Mouse (Mus musculus) urinary bladder, postnatal 25 days (tissue): Measurements from ENCODE around the gene Sp2.

Source experiments
- DNase-seq: peaks from one replicate; pipeline ENCODE4 v3.0.0; 2022; ENCODE audit warnings: low spot score

Sp2 gene

DNA sequence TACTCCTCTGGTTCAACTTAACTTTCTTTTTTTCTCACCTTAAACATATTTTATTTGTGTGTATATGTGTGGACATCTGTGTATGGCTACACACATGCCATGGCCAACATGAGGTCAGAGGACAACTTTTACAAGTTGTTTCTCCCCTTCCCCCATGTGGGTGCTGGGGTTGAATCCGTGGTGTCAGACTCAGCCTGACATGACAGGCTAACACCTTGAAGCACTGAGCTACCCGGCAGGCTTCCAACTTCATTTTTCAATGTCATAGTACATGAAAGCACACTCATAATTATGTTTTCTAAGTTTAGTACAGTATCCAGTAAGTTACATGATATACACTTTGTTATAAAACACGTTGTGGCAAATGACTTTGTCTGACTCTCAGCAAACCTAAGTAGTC is 12.4 kb downstream of the Sp2 start:
- DNase-seq, result no peak

DNA sequence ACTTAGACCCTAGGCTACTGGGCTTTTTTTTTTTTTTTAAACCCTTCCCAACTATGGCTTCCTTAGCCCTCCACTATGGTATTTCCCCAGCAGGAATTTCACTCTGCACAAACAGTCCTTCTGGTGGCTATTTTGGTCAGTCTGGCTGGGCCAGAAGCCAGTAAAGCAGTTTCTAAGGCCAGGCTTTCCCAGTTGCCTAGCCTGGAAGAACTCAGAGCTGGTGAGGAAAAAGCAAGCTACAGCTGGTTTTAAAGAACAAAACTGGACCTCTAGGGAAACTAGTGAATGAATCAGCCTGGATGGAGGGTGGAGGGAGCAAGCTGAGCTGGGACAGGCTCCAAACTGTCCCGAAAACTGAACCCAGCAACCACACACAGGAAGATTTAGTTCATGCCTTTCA is 13.0 kb downstream of the Sp2 start:
- DNase-seq, result no peak

DNA sequence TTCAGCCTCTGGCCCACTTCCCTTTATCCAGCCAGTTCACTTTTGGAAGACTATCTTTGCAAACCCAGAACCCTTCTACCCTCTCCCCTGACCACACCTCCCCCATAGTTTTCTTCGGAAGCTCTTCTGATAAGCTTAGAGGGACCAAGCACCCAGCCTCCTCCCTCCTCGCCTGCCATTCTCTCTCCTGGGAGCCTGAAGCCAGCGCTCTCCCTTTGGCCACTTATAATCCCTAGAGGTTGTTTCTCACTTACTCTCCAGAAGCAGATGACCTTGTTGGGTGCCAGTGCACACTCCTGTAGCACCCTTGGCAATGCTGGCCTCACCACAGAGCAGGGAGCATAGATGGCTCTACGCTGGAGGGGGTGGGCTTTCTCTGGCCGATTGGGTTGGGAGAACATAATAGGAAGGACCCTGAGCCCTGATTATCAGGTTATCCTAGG is 13.5 kb downstream of the Sp2 start:
- no peak for DNase-seq

DNA sequence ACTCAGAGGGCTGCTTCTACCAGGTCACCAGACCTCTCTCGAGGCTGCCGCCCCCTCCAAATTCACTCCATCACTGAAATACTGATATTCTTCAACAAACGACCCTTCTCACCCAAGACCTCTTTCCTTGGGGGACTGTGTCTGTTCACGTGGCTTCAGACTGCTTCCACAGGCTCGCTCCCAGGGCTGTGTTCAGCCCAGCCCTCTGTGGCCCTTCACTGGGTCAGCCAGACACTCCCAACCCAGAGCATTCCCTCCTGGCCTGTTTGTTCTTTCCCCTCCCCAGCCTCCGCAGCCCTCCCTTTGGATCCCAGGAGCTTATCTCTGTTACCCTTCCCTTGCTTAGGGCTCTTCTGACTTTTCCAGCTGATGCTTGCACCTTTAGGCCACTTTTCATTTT is 14.3 kb downstream of the Sp2 start:
- no peak for DNase-seq

- no peak for DNase-seq
Measured at GRCm38 (mm10) chr11:96967544-96968269, 15.1 kb downstream of the Sp2 start.

DNA sequence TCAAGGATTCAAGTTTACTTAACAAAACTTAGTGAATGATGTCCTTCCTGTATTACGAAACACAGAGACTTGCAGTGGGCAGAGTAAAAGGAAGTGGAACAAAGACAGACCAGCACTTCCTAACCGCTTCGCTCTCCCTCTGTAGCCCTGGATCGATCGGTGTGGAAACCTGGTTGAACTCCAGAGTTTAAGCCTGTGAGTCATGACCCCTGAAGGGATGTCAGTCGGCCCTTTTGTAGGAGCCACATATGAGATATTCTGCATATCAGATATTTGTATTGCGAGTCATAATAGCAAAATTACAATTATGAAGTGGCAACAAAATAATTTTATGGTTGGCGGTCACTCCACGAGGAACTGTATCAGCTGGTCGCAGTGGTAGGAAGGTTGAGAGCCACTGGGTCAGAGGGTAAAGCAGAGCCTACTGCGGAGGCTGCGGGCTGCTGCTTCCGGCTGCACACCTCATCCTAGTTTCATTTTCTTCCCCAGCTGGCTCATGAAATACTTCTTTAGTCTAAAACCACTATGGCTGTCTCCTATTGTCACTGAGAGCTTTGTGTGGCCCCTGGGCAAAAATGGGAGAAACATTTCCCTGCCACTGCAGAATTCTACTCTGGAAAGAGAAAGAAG is 15.7 kb downstream of the Sp2 start:
- no peak for DNase-seq

- DNase-seq, result no peak
Measured at GRCm38 (mm10) chr11:96966172-96966571, 16.6 kb downstream of the Sp2 start.

- peak; percentile 89 for DNase-seq
Measured at GRCm38 (mm10) chr11:96963580-96963979, 19.2 kb downstream of the Sp2 start.

DNA sequence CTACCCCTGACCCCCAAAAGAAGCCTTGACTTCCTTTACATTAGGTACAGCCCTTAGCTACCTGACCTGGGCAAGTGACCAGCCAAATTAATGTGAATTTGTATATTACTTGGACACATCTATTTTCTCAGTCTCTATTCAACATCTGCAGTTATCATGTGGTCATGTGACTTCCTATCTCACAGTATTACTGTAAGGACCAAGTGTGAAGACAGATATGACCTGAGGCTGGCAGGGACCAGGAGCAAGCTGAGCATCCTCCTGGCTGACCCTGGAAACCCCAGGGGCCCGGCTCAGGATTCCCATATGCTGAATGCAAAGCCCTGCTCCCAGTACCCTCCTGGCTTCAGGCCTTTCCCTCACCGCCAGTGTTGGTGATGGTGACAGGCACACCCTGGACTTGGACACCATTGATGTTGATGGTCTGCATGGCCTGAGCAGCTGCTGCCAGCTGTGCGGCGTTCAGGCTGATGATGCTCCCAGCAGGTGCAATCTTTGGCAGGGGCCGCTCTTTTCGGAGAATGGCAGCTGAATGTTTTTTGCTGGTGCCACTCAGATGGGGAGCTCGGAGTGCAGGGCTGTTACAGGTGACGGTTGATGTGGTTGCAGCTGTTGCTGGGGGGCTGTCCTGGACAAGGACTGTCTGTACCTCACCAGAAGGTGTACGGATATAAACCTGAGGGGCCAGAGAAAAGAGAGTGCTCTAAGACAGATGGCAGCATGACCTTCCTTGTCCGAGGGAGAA is 25.5 kb downstream of the Sp2 start:
- DNase-seq, result no peak

- no peak for DNase-seq
Measured at GRCm38 (mm10) chr11:96956009-96956724, 26.6 kb downstream of the Sp2 start.

GRCm38 (mm10) chr11:96955094-96955493 is 27.7 kb downstream of the Sp2 start:
- DNase-seq, result no peak

DNA sequence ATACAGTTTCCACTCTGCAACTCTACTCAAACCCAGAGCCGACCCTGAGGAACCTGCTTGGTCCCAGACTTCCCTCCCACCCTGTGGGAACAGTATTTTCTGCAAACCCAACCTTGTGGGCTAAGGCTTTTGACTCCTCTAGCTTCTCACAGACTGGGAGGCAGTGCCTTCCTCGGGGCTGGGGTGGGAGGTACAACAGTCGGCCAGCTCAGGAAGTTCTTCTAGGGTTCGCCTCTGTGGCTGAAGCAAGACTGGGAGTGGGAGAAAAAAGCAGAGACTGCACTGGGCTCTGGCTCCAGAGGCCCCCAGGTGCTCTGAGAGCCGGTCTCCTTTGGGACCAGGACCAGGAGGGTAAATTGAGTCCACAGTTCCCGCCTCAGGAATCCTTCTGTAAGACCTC is 29.9 kb downstream of the Sp2 start:
- DNase-seq, result no peak

DNA sequence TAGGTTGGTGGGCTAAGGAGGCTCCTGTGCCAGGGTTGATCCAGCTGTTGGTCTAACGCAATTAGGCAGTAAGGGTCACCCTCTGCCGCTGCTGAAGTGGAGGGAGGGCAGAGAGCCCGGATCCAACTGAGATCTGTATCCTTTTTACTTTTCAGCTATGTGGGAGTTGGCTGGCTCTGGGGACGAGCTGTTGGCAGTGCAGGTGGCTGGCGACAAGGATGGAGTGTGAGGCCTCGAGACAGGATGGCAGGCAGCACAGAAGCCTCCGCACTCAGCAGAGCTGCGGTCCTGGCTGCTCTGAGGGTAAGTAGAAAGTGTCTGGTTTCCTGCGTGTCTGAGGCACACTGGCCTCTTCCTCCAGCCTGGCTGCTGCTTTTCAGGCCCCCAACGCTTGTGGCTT is 30.3 kb downstream of the Sp2 start:
- DNase-seq, result no peak

DNA sequence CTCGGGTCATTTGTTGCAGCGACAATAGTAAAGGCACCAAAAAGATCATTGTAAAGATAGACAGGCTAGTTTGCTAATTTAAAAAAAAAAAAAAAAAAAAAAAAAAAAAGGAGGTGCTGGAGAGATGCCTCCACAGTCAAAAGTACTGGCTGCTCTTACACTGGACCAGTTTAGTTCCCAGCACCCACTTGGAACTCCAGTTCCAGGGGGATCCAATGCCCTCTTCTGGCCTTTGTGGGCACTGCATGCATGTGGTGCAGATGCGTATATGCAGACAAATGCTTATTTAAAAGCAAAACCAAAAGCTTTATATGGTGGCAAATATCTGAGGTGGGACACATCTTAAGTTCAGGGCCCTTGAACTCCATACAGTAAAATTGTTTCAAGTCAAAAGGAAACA is 32.0 kb downstream of the Sp2 start:
- no peak for DNase-seq

- no peak for DNase-seq
Measured at GRCm38 (mm10) chr11:96947849-96948248, 34.9 kb downstream of the Sp2 start.

DNA sequence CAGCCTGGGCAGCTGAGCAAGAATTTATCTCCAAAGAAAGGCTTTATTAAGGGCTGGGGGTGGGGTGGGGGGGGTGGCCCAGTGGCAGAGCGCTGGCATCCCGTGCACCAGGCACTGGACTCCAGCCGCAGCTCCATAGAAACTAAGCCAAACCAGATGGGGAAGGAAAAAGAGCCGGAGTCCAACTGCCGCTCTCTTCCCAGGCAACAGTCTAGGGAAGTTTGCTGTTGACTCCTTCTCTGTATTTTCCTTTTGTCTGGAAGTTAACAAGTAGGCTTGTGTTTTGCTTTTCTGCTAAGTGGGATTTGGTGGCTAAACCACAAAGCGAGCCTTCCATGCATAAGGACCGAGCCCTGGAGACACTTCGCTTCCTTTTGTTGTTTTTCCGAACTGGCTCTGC is 36.3 kb downstream of the Sp2 start:
- DNase-seq, result no peak

- no peak for DNase-seq
Measured at GRCm38 (mm10) chr11:96944844-96945580, 37.7 kb downstream of the Sp2 start.

GRCm38 (mm10) chr11:96943746-96944304 is 38.9 kb downstream of the Sp2 start, which contains the start of gene Pnpo:
Pnpo (minus strand) TSS chr11:96943986.
- peak; percentile 77 for DNase-seq

DNA sequence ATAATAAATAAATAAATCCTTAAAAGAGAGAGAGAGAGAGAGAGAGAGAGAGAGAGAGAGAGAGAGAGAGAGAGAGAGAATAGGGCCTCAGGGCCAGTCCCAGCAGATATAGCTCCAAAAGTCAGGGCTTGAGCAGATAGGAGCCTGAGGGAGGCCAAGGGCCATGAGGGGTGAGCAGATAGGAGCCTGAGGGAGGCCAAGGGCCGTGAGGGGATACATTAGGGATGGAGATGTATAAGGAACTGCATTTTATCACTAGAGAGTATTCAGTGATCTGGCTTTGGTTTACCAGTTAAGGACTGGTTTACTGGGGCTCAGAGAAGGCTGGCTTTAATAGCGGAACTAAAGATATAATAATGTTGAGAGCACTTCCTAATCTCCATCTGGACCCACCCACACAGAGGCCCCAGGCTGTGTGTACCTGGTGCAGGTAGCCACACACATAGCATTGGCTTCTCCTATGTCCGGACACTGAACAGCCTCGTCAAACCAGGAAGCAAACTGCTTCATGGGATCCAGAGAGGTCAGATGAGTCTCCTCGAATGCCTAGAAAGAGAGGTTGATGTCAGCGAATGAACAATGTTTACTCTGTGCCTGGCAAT is 40.7 kb downstream of the Sp2 start:
- no peak for DNase-seq

DNA sequence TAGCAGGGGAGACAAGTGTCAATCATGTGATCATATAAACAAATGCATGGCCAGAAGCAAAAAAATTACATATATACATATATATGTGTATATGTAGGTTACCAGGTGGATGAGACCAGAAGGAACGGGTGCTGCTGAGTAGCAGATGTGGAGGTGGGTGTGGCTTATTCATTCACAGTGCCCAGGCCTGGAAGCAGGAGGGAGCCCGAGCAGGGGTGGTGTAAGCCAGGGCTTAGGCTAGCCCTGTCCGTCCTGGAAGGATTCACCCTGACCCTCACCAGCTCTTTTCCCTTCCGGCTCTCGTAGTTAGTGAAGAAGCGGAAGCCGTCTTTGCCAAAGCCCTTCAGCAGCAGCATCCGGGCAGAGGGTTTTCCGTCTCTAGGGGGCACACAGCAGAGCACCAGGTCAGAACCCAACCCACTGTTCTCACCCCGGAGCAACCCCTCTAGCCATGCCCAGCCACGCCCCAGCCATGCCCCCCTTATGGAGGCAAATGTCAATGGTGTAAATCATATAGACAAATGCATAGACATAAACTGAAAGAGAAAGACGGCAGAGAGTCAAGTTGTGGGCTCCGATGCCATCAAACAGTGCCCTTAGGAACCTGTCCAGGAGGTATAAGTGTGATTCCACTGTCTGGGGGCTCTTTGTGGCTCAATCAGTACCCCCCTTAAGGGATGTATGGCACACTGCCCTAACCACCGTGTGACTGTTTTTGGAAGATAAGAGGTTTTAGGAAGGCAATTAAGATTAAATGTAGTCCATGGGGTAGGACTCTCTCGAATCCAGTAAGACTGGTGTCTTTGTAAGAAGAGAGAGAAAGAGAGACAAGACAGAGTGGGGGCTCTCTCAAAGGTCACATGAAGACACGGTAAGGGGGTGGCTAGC is 41.9 kb downstream of the Sp2 start:
- DNase-seq, result no peak
